Mouse (Mus musculus) C2C12 (cell line): ENCODE measurements around the gene Xkr7. TPM values are rescaled to one million over a fixed set of nuclear protein-coding genes. Genes with fewer than 3 reads are reported as not detected.

Experiments used
- H3K27me3 ChIP-seq: one replicate; pipeline ENCODE4 v1.6.1; 2011; ENCODE audit not compliant: control insufficient read depth, insufficient read depth, insufficient read length
- H3K36me3 ChIP-seq: one replicate; pipeline ENCODE4 v1.6.1; 2011; ENCODE audit not compliant: control insufficient read depth, insufficient read depth
- H3K4me3 ChIP-seq: one replicate; pipeline ENCODE4 v1.5.1; 2011; ENCODE audit warnings: mild to moderate bottlenecking, control low read depth; ENCODE audit not compliant: poor library complexity, insufficient read depth, severe bottlenecking
- H3K79me2 ChIP-seq: one replicate; pipeline ENCODE4 v1.6.1; 2011; ENCODE audit not compliant: control insufficient read depth, insufficient read depth
- H3K79me3 ChIP-seq: one replicate; pipeline ENCODE4 v1.6.1; 2011; ENCODE audit warnings: low read depth, control low read depth
- H3ac ChIP-seq: one replicate; pipeline ENCODE3; 2011; ENCODE audit warnings: low read depth; ENCODE audit not compliant: control insufficient read depth, insufficient read length
- CEBPB ChIP-seq: IDR thresholded peaks from one replicate; pipeline ENCODE4 v1.6.1; 2011; ENCODE audit warnings: low read depth, mild to moderate bottlenecking, control low read depth, moderate library complexity
- CTCF ChIP-seq: IDR thresholded peaks from one replicate; pipeline ENCODE4 v1.5.1; 2011; ENCODE audit not compliant: control insufficient read depth, insufficient read depth, insufficient read length
- FOSL1 ChIP-seq: IDR thresholded peaks from one replicate; pipeline ENCODE4 v1.8.0; 2011; ENCODE audit warnings: mild to moderate bottlenecking, low read length; ENCODE audit not compliant: poor library complexity, insufficient read depth, severe bottlenecking
- MAX ChIP-seq: IDR thresholded peaks from one replicate; pipeline ENCODE4 v1.6.1; 2011; ENCODE audit warnings: mild to moderate bottlenecking, control low read depth
- MYOD1 ChIP-seq: IDR thresholded peaks from one replicate; pipeline ENCODE4 v1.6.1; 2011; ENCODE audit warnings: low read depth; ENCODE audit not compliant: control insufficient read depth, insufficient read length
- MYOG ChIP-seq: IDR thresholded peaks from one replicate; pipeline ENCODE4 v1.6.1; 2011; ENCODE audit not compliant: control insufficient read depth, insufficient read length; ENCODE audit errors: extremely low read depth
- USF1 ChIP-seq: IDR thresholded peaks from one replicate; pipeline ENCODE4 v1.6.1; 2011; ENCODE audit warnings: low read depth, mild to moderate bottlenecking, control low read depth, moderate library complexity
- long read RNA-seq, 2 experiments: library from polyadenylated mRNA; unstranded; transcript quantifications; one replicate each; pipeline ENCODE4 v2.0.0; 2019 to 2020
- polyA plus RNA-seq: library from polyadenylated mRNA; unstranded; fragments of >200 nt; fragmentation: generic; extraction: Trizol; gene quantifications from one replicate; pipeline ENCODE4 v1.2.1, GENCODE M21; 2012; ENCODE audit warnings: missing spikeins

Gene Xkr7
- not detected for polyA plus RNA-seq
- long read RNA-seq, experiment 1, result 0 reads
- long read RNA-seq, experiment 2, result 0 reads

GRCm38 (mm10) chr2:153031126-153032082 is at the start of gene Xkr7:
Gene Xkr7 (plus strand): TSS chr2:153031852.
- TF ChIP-seq MAX, result no peak
- TF ChIP-seq USF1, result no peak
- TF ChIP-seq MYOD1, result no peak
- TF ChIP-seq MYOG, result no peak
- TF ChIP-seq FOSL1, result no peak
- TF ChIP-seq CEBPB, result no peak
- Histone ChIP-seq H3K4me3 (no peak within 1 kb of the TSS), H3K79me3 (no peaks in the 10 kb centered on the region)

GRCm38 (mm10) chr2:152985582-152985981 is 46.1 kb upstream of the Xkr7 start:
- no peaks in the 10 kb centered on the region for H3K36me3 ChIP-seq

More at GRCm38 (mm10) chr2:153031126-153032082, at the start of gene Xkr7:
- no peak within 1 kb of the TSS for H3ac ChIP-seq
- peaks cover 59% of the 10 kb centered on the region for H3K27me3 ChIP-seq
- H3K36me3 ChIP-seq, result no peaks in the 10 kb centered on the region
- H3K79me2 ChIP-seq, result no peaks in the 10 kb centered on the region

GRCm38 (mm10) chr2:152991529-152991928 is 40.1 kb upstream of the Xkr7 start:
- no peaks in the 10 kb centered on the region for H3K79me3 ChIP-seq
- no peak overlapping the region for H3K4me3 ChIP-seq
- H3K36me3 ChIP-seq, result no peaks in the 10 kb centered on the region
- peaks cover 76% of the 10 kb centered on the region for H3K27me3 ChIP-seq
- TF ChIP-seq MYOD1, result no peak
- TF ChIP-seq MYOG, result no peak
- no peaks in the 10 kb centered on the region for H3K79me2 ChIP-seq
- H3ac ChIP-seq, result no peak overlapping the region

More at GRCm38 (mm10) chr2:152985582-152985981, 46.1 kb upstream of the Xkr7 start:
- Histone ChIP-seq H3K27me3 (peaks cover 87% of the 10 kb centered on the region), H3K79me3 (no peaks in the 10 kb centered on the region), H3K4me3 (no peak overlapping the region), H3ac (no peak overlapping the region), H3K79me2 (no peaks in the 10 kb centered on the region)
- TF ChIP-seq USF1, result no peak
- TF ChIP-seq MYOD1, result no peak

- H3ac ChIP-seq, result no peak overlapping the region
- TF ChIP-seq USF1 (no peak), MYOD1 (no peak), MYOG (no peak), CTCF (no peak), FOSL1 (no peak), MAX (no peak)
- H3K4me3 ChIP-seq, result no peak overlapping the region
- peaks cover 46% of the 10 kb centered on the region for H3K27me3 ChIP-seq
- no peaks in the 10 kb centered on the region for H3K36me3 ChIP-seq
- no peaks in the 10 kb centered on the region for H3K79me2 ChIP-seq
- H3K79me3 ChIP-seq, result no peaks in the 10 kb centered on the region
These were observed 34.6 kb upstream of the Xkr7 start for GRCm38 (mm10) chr2:152997046-152997445.

GRCm38 (mm10) chr2:153002492-153003248 is 29.0 kb upstream of the Xkr7 start:
- Histone ChIP-seq H3K79me2 (no peaks in the 10 kb centered on the region), H3K36me3 (no peaks in the 10 kb centered on the region), H3K27me3 (peaks cover 39% of the 10 kb centered on the region), H3K79me3 (no peaks in the 10 kb centered on the region), H3ac (no peak overlapping the region), H3K4me3 (no peak overlapping the region)
- no peak for TF ChIP-seq MYOG
- no peak for TF ChIP-seq CTCF
- TF ChIP-seq MAX, result no peak
- no peak for TF ChIP-seq USF1
- TF ChIP-seq MYOD1, result no peak
- TF ChIP-seq CEBPB, result no peak
- no peak for TF ChIP-seq FOSL1
